In the genomic region with DNA sequence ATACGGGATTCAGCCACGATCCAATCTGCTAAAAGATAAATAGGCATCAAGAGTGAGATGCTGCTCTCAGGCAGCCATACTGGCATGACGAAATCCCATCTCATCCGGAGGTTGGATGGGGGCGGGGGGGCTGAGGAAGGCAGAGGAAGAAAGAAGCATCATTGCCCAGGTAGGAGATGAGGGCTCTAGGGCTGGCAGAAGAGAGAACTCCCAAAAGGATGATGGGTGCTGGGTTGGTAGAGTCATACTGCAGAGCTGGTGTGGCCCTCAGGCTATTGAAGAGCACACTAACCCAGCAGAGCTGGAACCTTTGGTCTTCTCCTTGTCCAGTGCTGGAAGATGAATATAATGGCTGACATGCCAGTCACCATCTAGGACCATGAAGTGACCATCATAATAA, we compare ENCODE assay signal across 25 mouse cellular contexts. TPM values are rescaled to one million over a fixed set of nuclear protein-coding genes. Genes with fewer than 3 reads are reported as not detected.
DNase-seq lines count a peak whose midpoint lies in the region; ATAC-seq lines count a peak whose summit lies in the region.
"Had no signal": no experiment of that assay in that cellular context is flagged by ENCODE, and none has a peak within 500 bp of the region (broad histone marks: within the 10 kb centered on the region; RNA-seq: fewer than 3 reads in every experiment).

No protein-coding gene starts in this region.

- ATAC-seq in heart, embryonic 11.5 days (replicated peaks; ENCODE audit: insufficient number of reproducible peaks, low FRiP score, low TSS enrichment) = no peak
- ATAC-seq: activated CD4-positive, CD25-positive, alpha-beta regulatory T cell, adult 4 months; CD4-positive, CD25-positive, alpha-beta regulatory T cell, adult 4 months; Patski had no signal

- no peaks in the 10 kb centered on the region for H3K4me1 ChIP-seq in heart, embryonic 10.5 days
- H3K4me1 ChIP-seq in heart, embryonic 11.5 days (ENCODE audit: control insufficient read depth, insufficient read depth, low read length) = no peaks in the 10 kb centered on the region

- H3K36me3 ChIP-seq in heart, embryonic 10.5 days = no peaks in the 10 kb centered on the region
- H3K36me3 ChIP-seq in heart, embryonic 11.5 days (ENCODE audit: control insufficient read depth, insufficient read depth, low read length) = no peaks in the 10 kb centered on the region
- H3K36me3 ChIP-seq: G1E had no signal

- H3K27ac ChIP-seq in heart, embryonic 10.5 days = no peak overlapping the region
- no peak overlapping the region for H3K27ac ChIP-seq in heart, embryonic 11.5 days (ENCODE audit: low read depth, low read length)

- H3K9me3 ChIP-seq in heart, embryonic 10.5 days = no peaks in the 10 kb centered on the region
- no peaks in the 10 kb centered on the region for H3K9me3 ChIP-seq in heart, embryonic 11.5 days (replicated peaks; ENCODE audit: control insufficient read depth, low read length)

- H3K4me3 ChIP-seq in heart, embryonic 10.5 days = no peak overlapping the region
- no peak overlapping the region for H3K4me3 ChIP-seq in heart, embryonic 11.5 days (ENCODE audit: low read depth, low read length)

- peak; percentile 67 for DNase-seq in heart, adult 11 months
- no peak for DNase-seq in heart, postnatal 25 days (ENCODE audit: low spot score)
- peak; percentile 52 for DNase-seq in heart, embryonic 10.5 days (ENCODE audit: low spot score)
- DNase-seq in testis, postnatal 10 days (ENCODE audit: low spot score) = peak; percentile 14
- DNase-seq in testis, postnatal 14 days (ENCODE audit: low spot score) = no peak
- DNase-seq: adrenal gland, adult 2 months; adrenal gland, adult 8-10 months; adrenal gland, postnatal 10 days; adrenal gland, postnatal 14 days; adrenal gland, postnatal 25 days; adrenal gland, postnatal 36 days; B cell, adult 2 months; cerebellum, adult 11 months; cerebellum, adult 11-12 months; cerebellum, adult 18-20 months had no signal

- no peaks in the 10 kb centered on the region for H3K27me3 ChIP-seq in heart, embryonic 10.5 days (ENCODE audit: insufficient read depth, poor library complexity, severe bottlenecking)
- no peaks in the 10 kb centered on the region for H3K27me3 ChIP-seq in heart, embryonic 11.5 days (ENCODE audit: control insufficient read depth, insufficient read depth, low read length)
- H3K27me3 ChIP-seq: Patski had no signal

- no peak overlapping the region for H3K9ac ChIP-seq in heart, embryonic 11.5 days (ENCODE audit: low read depth, low read length)

- intact Hi-C loops in heart, postnatal 25 days (cut with DNase I) = no loop called here

- 82% methylated on average over 5 of the region's 5 CpGs for WGBS in heart, embryonic 10.5 days
- 84% methylated on average over 5 of the region's 5 CpGs for WGBS in heart, embryonic 11.5 days (ENCODE audit: insufficient replicate concordance)

- H3K4me2 ChIP-seq in heart, embryonic 11.5 days = no peak overlapping the region

RNA-seq across cellular contexts. Expression of a gene that starts 17.7 kb away (rescaled TPM):
- total RNA-seq in heart, postnatal 25 days (2021) = 10 to 100 TPM; 26.0 to 27.0 TPM
- 39.4 and 78.4 TPM in 2 replicates for polyA plus RNA-seq in heart, embryonic 10.5 days (2016; fragmentation: Nextera tagmentation; extraction: Ambion mirVana)
- polyA plus RNA-seq in heart, embryonic 11.5 days (2014; fragmentation: Nextera tagmentation; extraction: Ambion mirVana) = 39.2 and 45.9 TPM in 2 replicates
- total RNA-seq: adrenal gland, adult 18-20 months; adrenal gland, adult 2 months; adrenal gland, postnatal 10 days; adrenal gland, postnatal 14 days; adrenal gland, postnatal 25 days; adrenal gland, postnatal 36 days; adrenal gland, postnatal 4 days; CH12.LX; G1E; MEL had no signal
- polyA plus RNA-seq: activated CD4-positive, CD25-positive, alpha-beta regulatory T cell, adult 4 months; adrenal gland, adult 2 months; C2C12; CD4-positive, CD25-positive, alpha-beta regulatory T cell, adult 4 months; G1E; Patski had no signal

Comparison
In these comparisons a context has a peak if more than half of its experiments do, and no peak if none do; other contexts are left out.
1. DNase-seq: peak in heart, adult 11 months (single experiment), heart, embryonic 10.5 days (single experiment) and testis, postnatal 10 days (single experiment); none in heart, postnatal 25 days (single experiment) and testis, postnatal 14 days (single experiment).